Mouse (Mus musculus): ENCODE results near the gene Gng4. TPM values are rescaled to one million over a fixed set of nuclear protein-coding genes. Genes with fewer than 3 reads are reported as not detected.

Gng4 gene
- polyA plus RNA-seq, 1 experiment from 2014 or later: 75.6 TPM

GRCm38 (mm10) chr13:13798775-13799174, 14.9 kb downstream of the Gng4 start:
- H3K4me1 ChIP-seq (replicated peaks; ENCODE audit: control insufficient read depth, insufficient read depth, low read length): no peaks in the 10 kb centered on the region; the same call in 1 of the 2 replicates
- no peak overlapping the region for H3K4me3 ChIP-seq (replicated peaks; ENCODE audit: low read length)
- no peak overlapping the region for H3K4me2 ChIP-seq (replicated peaks)
- H3K9ac ChIP-seq: no peak overlapping the region
- no peaks in the 10 kb centered on the region for H3K9me3 ChIP-seq (ENCODE audit: control insufficient read depth, low read length)
- no peaks in the 10 kb centered on the region for H3K36me3 ChIP-seq (replicated peaks; ENCODE audit: control insufficient read depth, insufficient read depth)
- DNase-seq (ENCODE audit: low spot score): no peak
- 76% methylated on average over 8 of the region's 8 CpGs for WGBS
- no peak for ATAC-seq (ENCODE audit: low FRiP score)
- H3K27me3 ChIP-seq (ENCODE audit: control insufficient read depth, insufficient read depth, low read length): no peaks in the 10 kb centered on the region
- H3K27ac ChIP-seq: peak overlapping the region; percentile 17; the same call in 1 of the 2 replicates

DNA sequence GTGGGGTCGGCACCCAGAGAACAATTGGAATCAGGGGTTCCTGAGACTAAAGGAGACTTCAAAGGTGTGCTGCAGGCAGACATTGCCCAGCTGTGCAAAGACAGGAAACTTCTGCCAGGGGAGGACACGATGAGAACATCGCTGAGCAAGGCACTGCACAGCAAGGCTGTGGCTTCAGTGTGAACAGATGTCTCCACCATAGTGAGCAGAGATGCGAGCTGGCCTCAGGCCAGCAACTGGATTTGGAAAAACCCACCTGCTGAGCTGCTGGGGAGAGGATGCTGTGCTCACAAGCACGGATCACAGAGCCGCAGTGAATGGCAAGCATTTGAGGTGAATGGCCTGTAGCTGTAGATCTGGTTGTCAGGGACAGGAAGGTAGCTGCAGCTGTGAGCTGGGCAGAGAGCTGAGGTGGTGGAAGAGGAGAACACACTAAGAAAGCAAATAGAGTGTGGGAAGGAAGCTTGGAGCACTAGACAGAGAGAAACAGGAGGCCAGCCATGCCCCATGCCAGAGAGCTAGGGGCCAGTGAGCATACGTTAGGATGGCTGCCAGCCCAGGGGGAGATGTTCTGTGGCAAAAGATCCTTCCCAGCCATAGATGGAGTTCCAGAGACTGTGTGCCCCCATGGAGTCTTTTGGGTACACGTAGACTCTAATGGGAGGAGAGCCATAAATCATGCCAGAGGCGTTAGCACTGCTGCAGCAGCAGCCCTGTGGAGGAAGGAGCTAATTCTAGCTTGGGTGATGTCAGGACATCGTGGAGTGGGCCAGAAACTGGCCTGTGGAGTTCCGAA, 24.7 kb downstream of the Gng4 start:
- H3K9me3 ChIP-seq (ENCODE audit: control insufficient read depth, low read length): no peaks in the 10 kb centered on the region
- H3K27ac ChIP-seq: no peak overlapping the region
- 34% methylated on average over 11 of the region's 11 CpGs for WGBS
- H3K4me2 ChIP-seq (replicated peaks): no peak overlapping the region
- peak; percentile 74 for ATAC-seq (ENCODE audit: low FRiP score)
- no peaks in the 10 kb centered on the region for H3K36me3 ChIP-seq (replicated peaks; ENCODE audit: control insufficient read depth, insufficient read depth)
- H3K27me3 ChIP-seq (ENCODE audit: control insufficient read depth, insufficient read depth, low read length): no peaks in the 10 kb centered on the region
- DNase-seq (ENCODE audit: low spot score): peak; percentile 57
- H3K4me1 ChIP-seq (replicated peaks; ENCODE audit: control insufficient read depth, insufficient read depth, low read length): no peaks in the 10 kb centered on the region; the same call in 1 of the 2 replicates
- H3K4me3 ChIP-seq (replicated peaks; ENCODE audit: low read length): no peak overlapping the region
- H3K9ac ChIP-seq: no peak overlapping the region

- no peaks in the 10 kb centered on the region for H3K9me3 ChIP-seq (ENCODE audit: control insufficient read depth, low read length)
- no peak for ATAC-seq (ENCODE audit: low FRiP score)
- WGBS: 90% methylated on average over 7 of the region's 7 CpGs
- H3K36me3 ChIP-seq (replicated peaks; ENCODE audit: control insufficient read depth, insufficient read depth): no peaks in the 10 kb centered on the region
- H3K4me2 ChIP-seq (replicated peaks): no peak overlapping the region
- no peak overlapping the region for H3K27ac ChIP-seq
- no peak for DNase-seq (ENCODE audit: low spot score)
- no peaks in the 10 kb centered on the region; the same call in 1 of the 2 replicates for H3K4me1 ChIP-seq (replicated peaks; ENCODE audit: control insufficient read depth, insufficient read depth, low read length)
- H3K4me3 ChIP-seq (replicated peaks; ENCODE audit: low read length): no peak overlapping the region
- H3K27me3 ChIP-seq (ENCODE audit: control insufficient read depth, insufficient read depth, low read length): no peaks in the 10 kb centered on the region
- H3K9ac ChIP-seq: no peak overlapping the region
Observed at GRCm38 (mm10) chr13:13810885-13811284, 27.0 kb downstream of the Gng4 start.

DNA sequence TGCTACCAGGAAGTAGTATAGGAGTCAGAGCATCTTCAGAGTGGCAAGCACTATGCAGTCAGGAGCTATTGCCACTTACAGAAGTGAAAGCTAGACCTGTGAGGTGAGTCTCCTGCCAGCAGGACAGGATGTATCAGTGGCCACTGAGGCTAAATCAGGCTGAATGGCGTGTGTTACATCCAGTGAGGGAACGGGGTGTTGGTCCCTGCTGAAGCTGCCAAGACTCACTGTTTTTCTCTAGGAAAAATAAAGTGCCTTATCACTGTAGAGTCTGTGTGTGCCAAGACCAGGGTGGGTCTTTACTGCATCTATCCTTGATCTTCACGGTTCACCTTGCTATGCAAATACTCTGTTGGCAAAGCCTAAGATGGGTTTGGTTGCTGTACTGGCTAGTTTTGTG, 34.8 kb downstream of the Gng4 start:
- no peaks in the 10 kb centered on the region for H3K9me3 ChIP-seq (ENCODE audit: control insufficient read depth, low read length)
- no peaks in the 10 kb centered on the region for H3K27me3 ChIP-seq (ENCODE audit: control insufficient read depth, insufficient read depth, low read length)
- no peak overlapping the region for H3K4me3 ChIP-seq (replicated peaks; ENCODE audit: low read length)
- no peaks in the 10 kb centered on the region for H3K4me1 ChIP-seq (replicated peaks; ENCODE audit: control insufficient read depth, insufficient read depth, low read length)
- H3K36me3 ChIP-seq (replicated peaks; ENCODE audit: control insufficient read depth, insufficient read depth): no peaks in the 10 kb centered on the region
- H3K27ac ChIP-seq: no peak overlapping the region
- H3K9ac ChIP-seq: no peak overlapping the region
- H3K4me2 ChIP-seq (replicated peaks): no peak overlapping the region
- no peak for DNase-seq (ENCODE audit: low spot score)
- no peak for ATAC-seq (ENCODE audit: low FRiP score)
- WGBS: 91% methylated on average over 3 of the region's 3 CpGs

- 66% methylated on average over 7 of the region's 7 CpGs for WGBS
- Histone ChIP-seq H3K4me1 (replicated peaks; ENCODE audit: control insufficient read depth, insufficient read depth, low read length) (no peaks in the 10 kb centered on the region), H3K4me2 (replicated peaks) (no peak overlapping the region), H3K4me3 (replicated peaks; ENCODE audit: low read length) (no peak overlapping the region), H3K9me3 (ENCODE audit: control insufficient read depth, low read length) (no peaks in the 10 kb centered on the region), H3K36me3 (replicated peaks; ENCODE audit: control insufficient read depth, insufficient read depth) (no peaks in the 10 kb centered on the region), H3K27me3 (ENCODE audit: control insufficient read depth, insufficient read depth, low read length) (no peaks in the 10 kb centered on the region), H3K27ac (no peak overlapping the region), H3K9ac (no peak overlapping the region)
- ATAC-seq (ENCODE audit: low FRiP score) (peak; percentile 73), DNase-seq (ENCODE audit: low spot score) (no peak)
Observed at GRCm38 (mm10) chr13:13820234-13821123, 36.6 kb downstream of the Gng4 start.

DNA sequence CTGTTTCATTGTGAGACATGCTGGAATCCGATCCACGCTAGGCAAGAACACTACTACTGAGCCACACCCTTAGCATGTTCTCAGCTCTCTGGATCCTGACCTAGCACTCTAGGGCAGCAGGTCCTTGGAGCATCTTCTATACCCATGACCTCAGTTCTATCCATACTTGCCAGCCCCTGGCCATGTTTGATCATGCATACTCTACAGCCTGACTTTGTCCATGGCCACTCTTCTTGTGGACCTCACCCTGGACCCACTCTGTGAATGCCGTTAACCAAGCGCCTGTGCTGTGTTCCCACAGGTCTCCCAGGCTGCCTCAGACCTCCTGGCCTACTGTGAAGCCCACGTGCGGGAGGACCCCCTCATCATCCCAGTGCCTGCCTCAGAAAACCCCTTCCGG, 41.1 kb downstream of the Gng4 start:
- Histone ChIP-seq H3K9me3 (ENCODE audit: control insufficient read depth, low read length) (no peaks in the 10 kb centered on the region), H3K9ac (no peak overlapping the region), H3K27ac (no peak overlapping the region), H3K36me3 (replicated peaks; ENCODE audit: control insufficient read depth, insufficient read depth) (no peaks in the 10 kb centered on the region), H3K27me3 (ENCODE audit: control insufficient read depth, insufficient read depth, low read length) (no peaks in the 10 kb centered on the region), H3K4me1 (replicated peaks; ENCODE audit: control insufficient read depth, insufficient read depth, low read length) (no peaks in the 10 kb centered on the region), H3K4me3 (replicated peaks; ENCODE audit: low read length) (no peak overlapping the region), H3K4me2 (replicated peaks) (no peak overlapping the region)
- ATAC-seq (ENCODE audit: low FRiP score) (no peak), DNase-seq (ENCODE audit: low spot score) (no peak)
- 94% methylated on average over 7 of the region's 7 CpGs for WGBS

- no peaks in the 10 kb centered on the region for H3K27me3 ChIP-seq (ENCODE audit: control insufficient read depth, insufficient read depth, low read length)
- H3K9ac ChIP-seq: no peak overlapping the region
- no peak overlapping the region for H3K4me3 ChIP-seq (replicated peaks; ENCODE audit: low read length)
- 87% methylated on average over 6 of the region's 6 CpGs for WGBS
- ATAC-seq (ENCODE audit: low FRiP score) (no peak), DNase-seq (ENCODE audit: low spot score) (no peak)
- H3K36me3 ChIP-seq (replicated peaks; ENCODE audit: control insufficient read depth, insufficient read depth): no peaks in the 10 kb centered on the region
- no peak overlapping the region for H3K27ac ChIP-seq
- H3K4me2 ChIP-seq (replicated peaks): no peak overlapping the region
- no peaks in the 10 kb centered on the region for H3K9me3 ChIP-seq (ENCODE audit: control insufficient read depth, low read length)
- H3K4me1 ChIP-seq (replicated peaks; ENCODE audit: control insufficient read depth, insufficient read depth, low read length): no peaks in the 10 kb centered on the region; the same call in 1 of the 2 replicates
Observed at GRCm38 (mm10) chr13:13826533-13826932, 42.7 kb downstream of the Gng4 start.

DNA sequence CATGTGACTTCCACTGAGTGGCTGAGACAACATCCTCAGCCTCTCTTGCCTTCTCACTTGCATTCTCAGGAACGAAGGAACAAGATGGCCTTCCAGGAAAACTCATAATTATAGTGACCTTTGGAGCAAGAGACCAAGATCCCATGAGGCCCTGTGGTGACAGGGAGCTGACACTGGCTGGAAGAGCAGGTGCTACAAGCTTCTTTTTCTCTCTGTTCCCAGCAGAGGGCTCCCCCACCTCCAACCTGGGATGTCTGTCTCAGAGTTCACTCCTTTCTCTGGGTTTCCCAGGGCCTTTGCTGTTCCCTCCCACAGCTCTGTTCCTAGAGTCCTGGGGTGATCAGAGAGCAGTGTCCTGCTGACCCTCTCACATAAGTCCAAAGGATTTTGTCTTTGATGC, 44.3 kb downstream of the Gng4 start:
- ATAC-seq (ENCODE audit: low FRiP score): no peak
- H3K9me3 ChIP-seq (ENCODE audit: control insufficient read depth, low read length): no peaks in the 10 kb centered on the region
- no peak overlapping the region for H3K27ac ChIP-seq
- DNase-seq (ENCODE audit: low spot score): no peak
- WGBS: 56% methylated on average over 1 of the region's 1 CpGs
- H3K9ac ChIP-seq: no peak overlapping the region
- no peaks in the 10 kb centered on the region; the same call in 1 of the 2 replicates for H3K4me1 ChIP-seq (replicated peaks; ENCODE audit: control insufficient read depth, insufficient read depth, low read length)
- no peak overlapping the region for H3K4me2 ChIP-seq (replicated peaks)
- no peak overlapping the region for H3K4me3 ChIP-seq (replicated peaks; ENCODE audit: low read length)
- no peaks in the 10 kb centered on the region for H3K27me3 ChIP-seq (ENCODE audit: control insufficient read depth, insufficient read depth, low read length)
- H3K36me3 ChIP-seq (replicated peaks; ENCODE audit: control insufficient read depth, insufficient read depth): no peaks in the 10 kb centered on the region

- 38% methylated on average over 4 of the region's 4 CpGs for WGBS
- Histone ChIP-seq H3K4me2 (replicated peaks) (no peak overlapping the region), H3K4me1 (replicated peaks; ENCODE audit: control insufficient read depth, insufficient read depth, low read length) (no peaks in the 10 kb centered on the region; the same call in 1 of the 2 replicates), H3K9ac (no peak overlapping the region), H3K9me3 (ENCODE audit: control insufficient read depth, low read length) (no peaks in the 10 kb centered on the region), H3K27me3 (ENCODE audit: control insufficient read depth, insufficient read depth, low read length) (no peaks in the 10 kb centered on the region), H3K27ac (no peak overlapping the region), H3K36me3 (replicated peaks; ENCODE audit: control insufficient read depth, insufficient read depth) (no peaks in the 10 kb centered on the region), H3K4me3 (replicated peaks; ENCODE audit: low read length) (no peak overlapping the region)
- DNase-seq (ENCODE audit: low spot score): no peak
- peak; percentile 38; the same call in 1 of the 2 replicates for ATAC-seq (ENCODE audit: low FRiP score)
Observed at GRCm38 (mm10) chr13:13830469-13831074, 46.7 kb downstream of the Gng4 start.
